Mouse (Mus musculus) adrenal gland, adult 8-10 months (tissue): ENCODE data around the gene Hlcs. TPM values are rescaled to one million over a fixed set of nuclear protein-coding genes. Genes with fewer than 3 reads are reported as not detected.

Experiments used
- microRNA-seq, 2 experiments: library from miRNA; unstranded; fragments of <30 nt; microRNA quantifications; one replicate each; pipeline ENCODE4 v1.2.0; 2022
- total RNA-seq, 4 experiments: library from RNA; stranded (reverse); gene quantifications; 2 replicates each; pipeline ENCODE4 v1.2.4; 2022

Gene Hlcs
- total RNA-seq, 4 experiments from 2014 or later, result 20.7 to 31.7 (median 24.9) TPM

Small RNA genes lying within 50 kb of the gene (microRNA-seq; reads per million reads assigned to microRNA genes)
- gene Gm23062, result 0 reads per million in 2 experiments

Other genes starting within 250 kb of the Hlcs start
- not detected for gene Sim2, start 228.6 kb downstream of the Hlcs start, total RNA-seq
- gene Ripply3, start 14.8 kb upstream of the Hlcs start, total RNA-seq, result 10 to 100 TPM in 1 of 4 experiments, 1 to 10 TPM in 3; 4.6 to 12.6 (median 5.3) TPM
- gene Ttc3, start 57.0 kb upstream of the Hlcs start, total RNA-seq, result 100 to 1,000 TPM in 3 of 4 experiments, 10 to 100 TPM in 1; 89.1 to 149 (median 120) TPM
- gene Pigp, start 58.3 kb upstream of the Hlcs start, total RNA-seq, result 100 to 1,000 TPM in 2 of 4 experiments, 10 to 100 TPM in 2; 80.9 to 101 (median 98.6) TPM
- 10 to 100 TPM; 54.3 to 68.1 (median 64.4) TPM for gene Vps26c, start 213.3 kb upstream of the Hlcs start, total RNA-seq